Mouse (Mus musculus) spleen, adult 18-20 months (tissue): ENCODE data around the gene Gpr55.

Source experiments
- DNase-seq, 2 experiments: peaks; one replicate each; pipeline ENCODE4 v3.0.0; 2022; ENCODE audit warnings: mixed read lengths in 2 of 2

Gpr55 gene

DNA sequence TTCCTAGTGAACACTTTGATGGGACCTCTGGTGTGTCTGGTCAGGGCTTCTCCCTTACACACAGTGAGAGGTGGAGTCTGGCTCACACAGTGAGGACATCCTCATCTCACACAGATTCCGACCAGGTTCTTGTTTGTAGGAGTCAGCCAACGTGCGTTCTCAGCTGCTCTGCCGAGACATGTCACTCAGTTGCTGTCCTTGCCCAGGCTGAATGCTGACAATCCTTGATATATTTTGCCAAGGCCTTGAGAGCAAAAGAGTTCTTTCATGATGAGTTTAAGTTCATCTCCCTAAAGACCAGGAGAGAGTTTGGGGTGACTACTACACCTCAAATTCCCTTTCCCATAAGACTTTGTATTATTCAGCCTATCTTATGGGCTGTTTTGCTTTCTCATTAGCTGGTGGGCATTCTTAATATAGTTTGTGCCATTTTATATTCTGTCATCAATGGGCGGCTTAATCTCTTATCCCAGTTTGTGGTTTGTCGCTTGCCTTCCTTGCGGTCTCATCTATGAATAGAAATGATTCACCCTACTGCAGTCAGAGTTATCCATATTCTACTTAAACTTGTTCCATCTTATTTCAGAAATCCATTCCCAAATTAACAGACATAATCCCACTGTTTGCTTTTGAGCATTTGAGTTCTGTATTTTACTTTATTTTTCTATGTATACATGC lies 47.6 kb downstream of the Gpr55 start:
- DNase-seq = no peak

DNA sequence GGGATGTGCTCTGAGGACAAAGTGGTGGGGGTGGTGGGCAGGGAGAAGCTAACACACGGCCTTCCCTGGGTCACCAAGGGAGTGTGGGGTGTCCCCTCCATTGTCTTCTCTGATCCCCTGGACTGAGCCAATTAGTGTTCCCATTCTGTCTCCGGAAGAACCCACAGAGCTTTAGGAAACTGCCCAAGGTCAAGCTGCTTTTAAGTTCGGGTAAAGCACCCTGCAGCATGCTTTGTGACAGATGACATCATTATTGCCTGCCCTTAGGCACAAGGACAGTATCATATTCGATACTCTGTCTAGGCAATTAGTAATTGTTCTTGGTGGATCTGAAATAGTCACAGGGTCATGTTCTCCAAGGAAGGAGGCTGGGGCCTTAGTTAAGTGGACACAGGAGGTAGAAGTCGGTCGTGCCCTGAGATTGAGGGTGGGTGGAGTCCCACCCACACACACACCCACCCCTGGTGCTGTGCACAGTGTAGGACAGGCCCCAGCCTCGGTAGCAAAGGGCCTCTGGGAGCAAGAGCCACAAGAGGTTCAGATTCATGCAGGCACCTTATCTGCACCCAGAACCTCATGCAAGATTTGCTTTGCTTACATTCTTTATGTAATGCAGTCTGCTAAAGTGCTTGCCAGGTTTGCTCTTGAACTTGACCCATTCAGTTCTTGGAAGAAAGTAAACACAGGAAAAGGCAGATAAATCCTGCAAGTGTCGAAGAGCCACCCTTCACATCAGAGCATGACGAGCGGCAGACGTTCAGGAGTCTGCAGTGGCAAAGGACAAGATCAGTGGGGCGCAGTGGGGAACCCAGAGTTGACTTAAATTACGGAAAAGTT lies 51.8 kb downstream of the Gpr55 start:
- DNase-seq = no peak

DNA sequence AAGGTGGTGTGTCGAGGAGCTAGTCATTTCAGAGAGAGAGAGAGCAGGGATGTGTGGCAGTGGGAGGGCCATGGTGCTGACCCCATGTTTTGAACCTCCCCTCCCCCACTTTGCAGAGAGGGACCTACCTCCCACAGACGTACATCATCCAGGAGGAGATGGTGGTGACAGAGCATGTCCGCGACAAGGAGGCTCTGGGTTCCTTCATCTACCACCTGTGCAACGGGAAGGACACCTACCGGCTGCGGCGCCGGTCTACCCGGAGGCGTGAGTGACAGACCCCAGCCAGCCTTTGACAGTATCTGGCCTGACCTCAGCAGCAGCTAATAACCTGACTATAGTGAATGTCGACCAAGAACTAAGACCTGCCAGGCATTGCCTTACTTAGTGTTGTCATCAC lies 53.9 kb downstream of the Gpr55 start:
- DNase-seq = no peak

DNA sequence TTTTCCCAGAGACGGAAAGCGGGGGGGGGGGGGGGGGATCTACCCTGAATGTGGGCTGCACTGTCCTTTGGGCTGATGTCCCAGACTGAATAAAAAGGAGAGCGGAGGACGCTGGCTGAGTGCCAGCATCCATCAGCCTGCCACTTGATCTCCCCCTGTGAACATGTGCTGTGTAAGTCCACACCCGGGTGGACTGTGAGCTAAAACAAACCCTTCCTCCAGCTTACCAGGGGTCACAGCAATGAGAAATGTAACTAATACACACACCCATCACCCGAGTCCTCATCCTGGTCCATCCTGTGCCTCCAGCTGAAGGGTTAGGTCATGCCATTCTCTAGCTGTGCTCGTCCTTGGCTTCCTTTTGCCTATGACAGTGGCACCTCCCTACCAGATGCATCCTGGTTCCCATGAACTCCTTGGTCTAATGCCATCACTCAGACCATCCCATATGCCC lies 58.7 kb downstream of the Gpr55 start:
- no peak for DNase-seq

DNA sequence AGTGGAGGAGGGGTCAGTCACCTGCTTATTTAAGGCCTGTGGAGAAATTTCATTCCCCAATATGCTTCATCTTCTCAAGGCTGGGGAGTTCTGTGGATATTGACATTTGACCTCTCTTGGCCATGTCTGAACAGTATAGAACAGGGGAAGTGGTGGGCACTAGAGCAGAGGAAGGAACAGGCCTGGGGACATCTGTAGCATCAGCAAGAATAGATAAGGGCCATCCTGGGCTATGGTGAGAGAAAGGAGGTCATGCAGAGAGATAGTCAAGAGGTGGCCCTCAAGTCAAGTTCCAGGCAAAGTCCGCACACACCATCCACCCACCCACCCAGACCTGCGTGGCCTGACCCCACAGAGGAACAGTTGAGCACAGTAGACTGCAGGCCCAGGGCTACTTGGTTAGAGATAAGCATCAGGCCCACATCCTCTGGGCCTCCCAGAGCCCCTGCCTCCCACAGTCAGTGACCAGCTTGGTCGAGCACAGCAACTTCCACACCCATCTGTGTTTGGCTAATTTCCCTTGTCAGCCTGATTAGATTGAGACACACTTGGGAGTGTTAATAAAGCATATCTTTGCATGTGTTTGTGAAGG lies 59.2 kb downstream of the Gpr55 start:
- DNase-seq = no peak

DNA sequence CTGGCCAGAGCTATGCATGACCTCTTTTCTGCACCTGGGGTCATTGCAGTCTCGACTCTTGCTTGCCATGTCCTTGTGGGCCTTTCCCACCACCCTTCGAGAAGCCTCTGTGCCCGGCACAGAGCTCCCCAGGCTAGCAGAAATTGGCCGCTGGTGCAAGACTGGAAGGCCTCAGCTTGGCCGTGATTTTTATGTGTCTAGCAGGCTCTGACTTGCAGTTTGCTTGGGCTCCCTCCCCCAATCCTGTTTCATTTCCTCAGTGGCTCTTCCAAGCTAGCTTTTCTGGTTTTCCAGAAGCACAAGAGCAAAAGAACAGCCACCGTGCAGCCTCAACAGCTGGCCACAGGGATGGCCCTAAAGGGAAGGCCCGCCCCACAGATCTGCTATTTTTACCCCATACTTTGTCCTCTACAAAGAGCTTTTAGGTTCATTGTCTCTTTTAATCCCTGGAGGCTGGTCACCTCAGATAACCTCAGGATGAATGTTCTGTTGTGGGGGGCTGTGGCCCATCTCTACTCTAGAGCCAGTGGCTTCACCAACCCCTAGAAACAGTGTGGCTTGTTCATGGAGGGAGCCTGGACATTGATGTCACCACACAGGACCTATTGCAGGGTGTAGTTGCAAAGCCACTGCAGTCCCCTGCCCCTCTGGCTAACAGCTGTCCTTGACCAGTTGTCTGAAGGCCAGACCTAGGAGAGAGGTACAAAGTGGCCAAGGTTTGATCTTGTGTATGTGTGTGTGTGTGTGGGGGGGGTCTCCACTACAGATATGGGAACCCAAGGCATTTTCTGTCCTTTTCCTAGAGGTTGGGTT lies 60.1 kb downstream of the Gpr55 start:
- no peak for DNase-seq

DNA sequence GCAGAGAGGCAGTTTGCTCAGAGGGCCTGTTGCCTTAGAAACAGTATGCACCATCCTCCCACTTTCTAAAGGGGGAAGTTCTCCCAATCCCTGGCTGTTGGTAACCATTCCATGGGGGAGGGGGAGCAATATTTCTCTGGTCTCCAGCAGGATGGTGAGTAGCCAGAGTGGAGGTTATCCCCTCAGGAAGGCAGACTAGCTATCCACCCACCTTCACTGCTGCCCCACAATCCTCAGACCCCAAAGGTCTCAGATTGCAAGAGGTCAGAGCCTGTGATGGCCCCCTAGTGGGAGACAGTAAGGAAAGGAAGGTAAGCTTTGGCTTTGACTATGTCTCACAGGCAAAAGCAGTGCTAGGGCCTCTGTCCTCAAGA lies 61.4 kb downstream of the Gpr55 start:
- DNase-seq = no peak

DNA sequence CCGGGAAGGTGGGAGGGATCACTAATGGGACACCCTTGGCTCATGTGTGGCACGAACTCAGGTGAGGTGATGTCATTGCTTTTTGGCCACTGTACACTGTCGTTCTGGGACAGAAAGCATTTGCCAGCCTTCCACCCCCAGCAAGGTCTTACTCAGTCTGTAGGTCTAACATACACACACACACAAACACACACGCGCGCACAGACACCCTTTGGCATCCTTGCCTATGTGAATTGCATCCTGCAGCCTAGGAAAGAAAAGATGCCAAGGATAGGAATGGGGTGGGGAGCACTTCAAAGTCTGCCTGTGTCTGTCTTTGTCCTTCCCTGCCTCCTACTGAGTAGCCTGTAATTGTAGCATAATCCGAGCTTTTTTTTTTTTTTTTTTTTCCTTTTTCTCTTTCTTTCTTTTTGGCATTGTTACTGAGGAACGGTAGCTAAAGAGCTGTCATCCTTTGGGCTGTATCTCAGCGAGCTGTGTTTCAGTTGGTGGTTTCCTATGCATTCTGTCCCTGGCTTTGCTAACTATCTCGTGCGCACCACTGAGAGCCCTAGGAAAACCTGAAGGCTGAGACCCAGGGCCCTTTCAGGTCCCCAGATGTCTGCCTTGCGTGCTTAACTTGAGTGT lies 61.9 kb downstream of the Gpr55 start:
- no peak for DNase-seq

DNA sequence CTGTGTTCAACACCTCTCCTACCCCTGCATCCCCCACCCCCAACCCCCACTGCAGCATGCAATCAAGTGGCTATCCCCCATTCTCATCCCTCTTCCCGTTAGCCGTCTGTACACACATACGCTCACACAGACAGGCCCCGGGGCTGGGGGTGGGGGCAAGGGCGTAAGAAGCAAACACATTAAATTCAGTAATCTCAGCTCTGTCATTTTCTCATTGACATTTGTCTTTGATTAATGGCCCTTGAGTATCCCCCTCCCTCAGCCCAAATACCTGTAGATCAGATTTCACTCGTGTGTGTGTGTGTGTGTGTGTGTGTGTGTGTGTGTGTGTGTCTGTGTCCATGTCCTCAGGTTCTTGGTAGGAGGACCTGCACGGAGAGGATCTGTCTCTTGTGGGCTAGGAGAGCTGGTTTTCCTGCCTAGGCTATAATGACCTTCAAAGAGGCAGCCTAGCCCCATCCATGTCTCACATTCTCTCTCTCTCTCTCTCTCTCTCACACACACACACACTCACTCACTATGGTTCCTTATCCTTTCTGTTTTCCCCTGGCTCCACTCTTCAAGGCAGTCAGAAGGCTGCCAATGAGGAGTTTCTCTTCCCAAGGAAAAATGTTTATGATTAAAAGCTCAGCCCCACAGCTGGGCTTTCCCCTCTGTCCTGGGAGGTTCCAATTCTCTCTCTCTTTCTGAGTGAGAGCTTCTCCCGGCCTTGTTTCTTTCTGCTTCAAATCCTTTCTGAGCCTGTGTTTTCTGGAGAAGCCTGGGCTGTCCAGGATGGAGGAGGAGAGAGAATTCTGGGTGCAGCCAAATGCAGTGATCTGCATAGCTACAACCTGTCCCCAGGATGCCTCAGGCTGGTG lies 62.7 kb downstream of the Gpr55 start:
- DNase-seq = no peak

DNA sequence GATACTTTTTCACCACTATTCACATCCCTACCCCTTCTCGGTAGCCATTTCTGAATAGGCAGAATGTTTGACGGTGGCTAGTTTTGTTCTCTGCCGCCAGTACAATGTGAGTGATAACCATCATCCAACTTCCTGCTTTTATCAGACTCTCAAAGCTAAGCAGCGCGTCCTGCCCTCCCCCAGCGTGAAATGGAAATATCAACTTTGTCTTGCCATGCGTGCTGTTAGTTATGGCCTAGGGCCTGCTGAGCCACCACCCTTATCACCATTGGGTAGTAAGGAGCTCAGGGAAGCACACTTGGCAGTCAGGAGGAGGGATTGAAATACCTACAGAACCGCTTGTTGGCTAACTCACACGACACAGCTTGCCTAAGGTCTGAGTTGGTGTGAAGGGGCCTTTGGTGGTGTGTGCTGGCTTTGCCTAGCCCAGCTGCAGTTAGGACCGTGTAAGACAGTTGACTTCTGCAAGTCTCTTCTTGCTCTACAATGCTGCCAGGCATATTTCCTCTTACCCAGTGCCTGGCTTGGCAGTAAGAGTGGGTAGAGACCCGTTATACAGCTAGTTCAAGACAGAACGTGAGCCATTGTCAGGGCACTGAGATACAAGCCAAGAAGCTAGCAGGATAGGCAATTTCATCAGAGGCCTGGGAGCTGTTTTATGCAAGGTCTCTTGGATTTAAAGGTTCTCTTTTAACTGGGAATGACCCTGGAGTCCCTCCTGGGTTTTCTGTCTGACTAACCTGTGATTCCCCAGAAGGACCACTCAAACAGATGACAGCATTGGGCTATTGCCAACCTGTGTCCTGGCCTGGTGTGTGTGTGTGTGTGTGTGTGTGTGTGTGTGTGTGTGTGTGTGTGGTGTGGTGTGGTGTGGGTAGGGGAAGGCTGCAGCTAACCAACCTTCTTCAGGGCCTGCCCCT lies 63.8 kb downstream of the Gpr55 start:
- no peak for DNase-seq

DNA sequence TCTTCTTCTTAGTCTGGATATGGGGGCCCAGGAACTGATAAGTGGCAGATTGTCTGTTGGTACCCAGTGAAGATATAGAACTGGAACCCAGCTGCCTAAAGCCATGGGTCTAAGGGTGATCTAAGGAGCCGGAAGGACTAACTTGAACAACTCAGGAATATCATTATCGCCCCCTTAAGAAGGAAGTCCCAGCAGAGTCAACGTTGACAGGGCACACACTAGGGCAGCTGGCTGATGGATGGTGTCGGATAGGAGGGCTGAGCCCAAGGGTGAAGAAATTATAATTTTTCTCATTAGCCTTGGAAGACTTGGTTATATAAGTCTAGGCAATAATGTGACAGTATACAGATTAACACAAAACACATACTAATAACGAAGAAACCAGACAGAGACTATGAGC lies 64.7 kb downstream of the Gpr55 start:
- DNase-seq = no peak

DNA sequence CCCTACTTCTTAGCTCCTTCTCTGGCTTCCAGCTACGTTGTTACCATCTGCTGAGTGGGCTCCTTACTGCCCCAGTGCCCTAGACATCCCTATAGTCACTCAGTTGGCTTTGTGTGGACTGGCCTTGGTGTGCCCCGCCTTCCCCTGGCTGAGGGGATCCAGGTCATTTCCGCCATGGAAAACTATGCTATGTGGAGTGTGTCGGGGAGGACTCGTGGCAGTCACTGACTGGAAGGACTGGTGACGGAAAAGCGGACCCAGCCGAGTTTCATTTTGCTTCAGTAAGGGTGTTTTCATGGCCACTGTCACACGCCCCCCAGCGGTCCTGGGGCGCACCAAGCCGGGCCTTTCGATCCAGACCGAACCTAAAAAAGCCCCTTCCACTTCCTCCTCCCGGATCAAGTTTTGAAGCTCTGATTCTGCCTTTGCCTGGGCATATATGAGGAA lies 65.4 kb downstream of the Gpr55 start:
- peak; percentile 43 to 67 for DNase-seq

DNA sequence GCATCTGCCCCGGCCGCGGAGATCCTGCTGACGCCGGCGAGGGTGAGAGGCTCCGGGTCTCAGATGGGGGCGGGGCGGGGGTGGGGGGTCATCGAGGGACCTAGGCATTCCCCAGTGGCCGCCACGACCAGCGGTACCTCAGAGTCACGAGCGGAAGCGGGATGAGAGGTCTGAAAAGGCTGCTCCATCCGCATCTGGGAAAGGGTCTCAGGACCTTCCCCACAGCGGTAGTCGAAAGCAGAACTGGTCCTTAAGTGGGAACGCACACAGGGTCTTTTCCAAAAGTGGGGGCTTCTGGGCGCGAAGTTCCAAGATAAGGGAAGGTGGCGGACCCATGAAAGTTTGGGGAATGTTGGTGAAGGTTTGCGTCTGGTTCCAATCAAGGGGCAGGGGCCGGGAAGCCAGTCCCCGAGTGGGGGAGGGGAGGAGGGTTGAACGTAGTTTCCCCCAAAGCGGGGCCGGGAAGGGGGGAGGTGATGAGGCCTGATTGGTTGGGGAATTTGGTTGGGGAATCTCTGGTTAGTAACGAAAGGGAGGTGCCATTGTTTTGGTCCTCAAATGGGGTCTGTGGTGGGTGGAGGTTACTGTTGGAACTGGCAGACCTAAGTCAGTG lies 66.0 kb downstream of the Gpr55 start:
- DNase-seq = peak in 1 of 2 experiments; percentile 28

DNA sequence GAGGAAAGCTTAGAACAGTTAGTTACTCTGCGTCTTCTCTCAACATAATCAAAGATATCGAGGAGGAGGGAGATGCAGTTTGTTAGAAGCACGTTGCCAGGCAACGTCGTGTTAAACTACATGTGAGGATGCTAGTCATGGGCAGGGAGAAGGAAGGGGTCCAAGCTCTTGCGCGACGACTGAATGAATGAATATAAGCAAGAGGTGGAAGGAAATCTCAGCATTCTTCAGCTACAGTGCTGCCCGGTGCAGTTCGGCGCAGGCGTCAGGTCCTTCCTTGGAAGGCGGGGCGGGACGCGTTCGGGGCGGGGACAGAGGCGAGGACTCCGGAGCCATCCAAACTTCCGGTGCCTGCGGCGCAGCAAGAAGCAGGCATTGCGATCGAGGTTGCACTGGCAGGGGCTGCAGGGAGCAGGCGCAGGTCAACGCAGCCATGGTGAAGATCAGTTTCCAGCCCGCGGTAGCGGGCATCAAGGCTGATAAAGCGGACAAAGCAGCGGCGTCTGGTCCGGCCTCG lies 66.5 kb downstream of the Gpr55 start, which contains the start of gene Itm2c:
TSS of gene Itm2c (plus strand) at position 51 of the 517 bp plus-strand sequence.
- DNase-seq = peak; percentile 63 to 76
